Mouse (Mus musculus) MEL (cell line): ENCODE results near the gene Pex14. TPM values are rescaled to one million over a fixed set of nuclear protein-coding genes. Genes with fewer than 3 reads are reported as not detected.

Experiments
- DNase-seq: peaks from one replicate; pipeline ENCODE4 v3.0.0; 2011; ENCODE audit warnings: low read depth, low spot score
- H3K27ac ChIP-seq: 2 replicates; pipeline ENCODE4 v1.5.1; 2012; ENCODE audit warnings: low read depth, mild to moderate bottlenecking, control low read depth, low read length, moderate library complexity; ENCODE audit not compliant: control insufficient read depth
- H3K27me3 ChIP-seq, 2 experiments: fragments of 150-350 bp in 1 of 2; sonication (generic) in 1 of 2; 2 replicates each; pipeline ENCODE4 v1.6.1; 2012; ENCODE audit warnings: low read length in 2 of 2, mild to moderate bottlenecking in 2 of 2, improper control_type of control experiment in 1 of 2, moderate library complexity in 1 of 2; ENCODE audit not compliant: insufficient read depth in 2 of 2, control insufficient read depth in 1 of 2
- H3K36me3 ChIP-seq, 2 experiments: 2 replicates each; pipeline ENCODE4 v1.6.1; 2012 to 2014; ENCODE audit warnings: low read length in 2 of 2, improper control_type of control experiment in 1 of 2, inconsistent platforms in 1 of 2, mild to moderate bottlenecking in 1 of 2; ENCODE audit not compliant: insufficient read depth in 2 of 2, control insufficient read depth in 1 of 2
- H3K4me1 ChIP-seq, 2 experiments: fragments of 150-350 bp in 1 of 2; sonication (generic) in 1 of 2; 2 replicates each; pipeline ENCODE4 v1.6.1; 2012; ENCODE audit warnings: low read length in 2 of 2, improper control_type of control experiment in 1 of 2, mild to moderate bottlenecking in 1 of 2; ENCODE audit not compliant: insufficient read depth in 2 of 2, control insufficient read depth in 1 of 2
- H3K4me3 ChIP-seq, 2 experiments: fragments of 150-350 bp in 1 of 2; sonication (generic) in 1 of 2; 2 replicates each; pipeline ENCODE4 v1.5.1; 2012; ENCODE audit warnings: low read depth in 2 of 2, low read length in 2 of 2, mild to moderate bottlenecking in 2 of 2, moderate library complexity in 2 of 2, control low read depth in 1 of 2, improper control_type of control experiment in 1 of 2; ENCODE audit not compliant: control insufficient read depth in 1 of 2, insufficient read depth in 1 of 2
- H3K79me2 ChIP-seq: 2 replicates; pipeline ENCODE4 v1.6.1; 2012; ENCODE audit warnings: mild to moderate bottlenecking, low read length, moderate library complexity; ENCODE audit not compliant: control insufficient read depth, poor library complexity, insufficient read depth
- H3K9ac ChIP-seq: 2 replicates; pipeline ENCODE4 v1.6.1; 2012; ENCODE audit warnings: low read depth, mild to moderate bottlenecking, control low read depth, low read length, moderate library complexity; ENCODE audit not compliant: control insufficient read depth, poor library complexity, severe bottlenecking
- H3K9me3 ChIP-seq: fragments of 150-350 bp; sonication (generic); replicated peaks from 2 replicates; pipeline ENCODE4 v1.6.1; 2012; ENCODE audit warnings: mild to moderate bottlenecking, low read length, improper control_type of control experiment, moderate library complexity; ENCODE audit not compliant: insufficient read depth
- CHD1 ChIP-seq: IDR thresholded peaks from 2 replicates; pipeline ENCODE4 v1.6.1; 2012; ENCODE audit warnings: low read depth, mild to moderate bottlenecking, inconsistent platforms, low read length, improper control_type of control experiment
- CHD2 ChIP-seq: IDR thresholded peaks from 2 replicates; pipeline ENCODE4 v1.6.1; 2011; ENCODE audit warnings: low read length, improper control_type of control experiment
- EP300 ChIP-seq, 2 experiments: IDR thresholded peaks; 2 replicates each; pipeline ENCODE4 v1.6.1; 2011; ENCODE audit warnings: improper control_type of control experiment in 2 of 2, low read length in 2 of 2, low read depth in 1 of 2, mild to moderate bottlenecking in 1 of 2
- ETS1 ChIP-seq: IDR thresholded peaks from 2 replicates; pipeline ENCODE4 v1.6.1; 2012; ENCODE audit warnings: low read depth, mild to moderate bottlenecking, inconsistent platforms, low read length, improper control_type of control experiment, moderate library complexity
- KAT2A ChIP-seq: conservative IDR thresholded peaks from 2 replicates; pipeline ENCODE4 v1.6.1; 2012; ENCODE audit warnings: low read depth, low read length, improper control_type of control experiment, inconsistent platforms
- MAFK ChIP-seq: IDR thresholded peaks from 2 replicates; pipeline ENCODE4 v1.6.1; 2011; ENCODE audit warnings: low read depth, mild to moderate bottlenecking, low read length, improper control_type of control experiment, borderline replicate concordance
- MEF2A ChIP-seq: IDR thresholded peaks from 2 replicates; pipeline ENCODE4 v1.6.1; 2014; ENCODE audit warnings: low read depth, mild to moderate bottlenecking, inconsistent platforms, low read length, improper control_type of control experiment; ENCODE audit not compliant: poor library complexity, insufficient replicate concordance, severe bottlenecking; ENCODE audit errors: extremely low read depth
- MYB ChIP-seq: IDR thresholded peaks from 2 replicates; pipeline ENCODE4 v1.6.1; 2011; ENCODE audit warnings: mild to moderate bottlenecking, low read depth, low read length, improper control_type of control experiment
- MYC ChIP-seq: IDR thresholded peaks from 2 replicates; pipeline ENCODE4 v1.6.1; 2011; ENCODE audit warnings: low read depth, mild to moderate bottlenecking, low read length, improper control_type of control experiment, moderate library complexity
- NELFE ChIP-seq: IDR thresholded peaks from 2 replicates; pipeline ENCODE4 v1.6.1; 2011; ENCODE audit warnings: low read depth, low read length, improper control_type of control experiment
- POLR2AphosphoS2 ChIP-seq: IDR thresholded peaks from 2 replicates; pipeline ENCODE4 v1.6.1; 2011; ENCODE audit warnings: low read length, improper control_type of control experiment
- RAD21 ChIP-seq: IDR thresholded peaks from 2 replicates; pipeline ENCODE4 v1.6.1; 2011; ENCODE audit warnings: mild to moderate bottlenecking, low read depth, low read length, improper control_type of control experiment
- RCOR1 ChIP-seq: IDR thresholded peaks from 2 replicates; pipeline ENCODE4 v1.6.1; 2012; ENCODE audit warnings: low read depth, mild to moderate bottlenecking, inconsistent platforms, low read length, improper control_type of control experiment
- SMC3 ChIP-seq: IDR thresholded peaks from 2 replicates; pipeline ENCODE4 v1.6.1; 2011; ENCODE audit warnings: low read depth, low read length, improper control_type of control experiment
- TBP ChIP-seq: IDR thresholded peaks from 2 replicates; pipeline ENCODE4 v1.8.0; 2011; ENCODE audit warnings: low read depth, low read length, improper control_type of control experiment
- TCF12 ChIP-seq: IDR thresholded peaks from 2 replicates; pipeline ENCODE4 v1.6.1; 2014; ENCODE audit warnings: low read depth, mild to moderate bottlenecking, inconsistent platforms, low read length, improper control_type of control experiment, moderate library complexity
- USF2 ChIP-seq, 2 experiments: IDR thresholded peaks; 2 replicates each; pipeline ENCODE4 v1.6.1; 2011 to 2012; ENCODE audit warnings: improper control_type of control experiment in 2 of 2, low read length in 2 of 2, borderline replicate concordance in 1 of 2, inconsistent platforms in 1 of 2, low read depth in 1 of 2, mild to moderate bottlenecking in 1 of 2; ENCODE audit not compliant: insufficient read depth in 1 of 2
- ZC3H11A ChIP-seq: IDR thresholded peaks from 2 replicates; pipeline ENCODE4 v1.6.1; 2012; ENCODE audit warnings: low read depth, mild to moderate bottlenecking, inconsistent platforms, low read length, improper control_type of control experiment
- ZKSCAN1 ChIP-seq: IDR thresholded peaks from 2 replicates; pipeline ENCODE4 v1.6.1; 2012; ENCODE audit warnings: low read depth, mild to moderate bottlenecking, inconsistent platforms, low read length, improper control_type of control experiment, moderate library complexity
- ZNF384 ChIP-seq: IDR thresholded peaks from 2 replicates; pipeline ENCODE4 v1.6.1; 2012; ENCODE audit warnings: low read depth, mild to moderate bottlenecking, inconsistent platforms, low read length, improper control_type of control experiment
- polyA plus RNA-seq, 2 experiments: library from polyadenylated mRNA; stranded (reverse) in 1 of 2; unstranded in 1 of 2; fragments of >175 nt in 1 of 2; fragments of >200 nt in 1 of 2; gene quantifications; 2 replicates each; pipeline versions ENCODE4 v1.2.1 to v1.2.4; 2012; ENCODE audit warnings: low replicate concordance in 2 of 2, low read depth in 1 of 2; ENCODE audit not compliant: insufficient read length in 2 of 2, insufficient read depth in 1 of 2, missing spikeins in 1 of 2
- total RNA-seq: library from RNA; depleted of rRNA; stranded (reverse); fragments of 300-350 nt; gene quantifications from 2 replicates; pipeline ENCODE4 v1.2.3, GENCODE M21; 2012

The Pex14 gene
- total and polyA plus RNA-seq, 3 experiments, result 38.3 to 49.2 TPM; not detected in 1

- H3K36me3 ChIP-seq, result no peaks in the 10 kb centered on the region; a peak in 1 of 4 replicates
- H3K27me3 ChIP-seq, result no peaks in the 10 kb centered on the region
- peak; percentile 14 for DNase-seq
- H3K27ac ChIP-seq, result no peak overlapping the region
- H3K79me2 ChIP-seq, result no peaks in the 10 kb centered on the region
- no peaks in the 10 kb centered on the region for H3K4me1 ChIP-seq
- H3K4me3 ChIP-seq, result no peak overlapping the region
- TF ChIP-seq MAFK, result no peak
- no peak for TF ChIP-seq ZKSCAN1
- no peak for TF ChIP-seq ZNF384
- TF ChIP-seq ETS1, result no peak
- no peak for TF ChIP-seq SMC3
- TF ChIP-seq POLR2AphosphoS2, result no peak
- no peak for TF ChIP-seq RCOR1
- TF ChIP-seq USF2 (IDR thresholded peaks at IDR 0.05; ENCODE audit: borderline replicate concordance in 1 of 2, insufficient read depth in 1 of 2, low read depth in 1 of 2, low read length in 2 of 2), result no peak
- TF ChIP-seq TCF12, result no peak
- no peak for TF ChIP-seq TBP
- TF ChIP-seq CHD2, result no peak
- TF ChIP-seq CHD1, result no peak
- H3K9me3 ChIP-seq, result no peaks in the 10 kb centered on the region
- H3K9ac ChIP-seq, result no peak overlapping the region
Measured at GRCm38 (mm10) chr4:148993948-148994347, 105.7 kb downstream of the Pex14 start.

GRCm38 (mm10) chr4:148990038-148990437 lies 109.6 kb downstream of the Pex14 start:
- TF ChIP-seq MYC, result no peak
- TF ChIP-seq KAT2A, result no peak
- TF ChIP-seq RAD21, result no peak
- TF ChIP-seq EP300 (IDR thresholded peaks at IDR 0.05; ENCODE audit: low read depth in 1 of 2, low read length in 2 of 2), result no peak
- no peak for TF ChIP-seq ZC3H11A
- no peak for TF ChIP-seq MYB
- no peak for TF ChIP-seq MEF2A
- no peak for TF ChIP-seq NELFE
- TF ChIP-seq, all 39 proteins: peak for 0
- Histone ChIP-seq H3K79me2 (no peaks in the 10 kb centered on the region), H3K27ac (no peak overlapping the region), H3K4me3 (no peak overlapping the region), H3K4me1 (no peaks in the 10 kb centered on the region), H3K9me3 (no peaks in the 10 kb centered on the region), H3K27me3 (no peaks in the 10 kb centered on the region), H3K9ac (no peak overlapping the region), H3K36me3 (no peaks in the 10 kb centered on the region; a peak in 1 of 4 replicates)
- no peak for DNase-seq
